ENCODE assay signal across 29 mouse cellular contexts in the genomic region with DNA sequence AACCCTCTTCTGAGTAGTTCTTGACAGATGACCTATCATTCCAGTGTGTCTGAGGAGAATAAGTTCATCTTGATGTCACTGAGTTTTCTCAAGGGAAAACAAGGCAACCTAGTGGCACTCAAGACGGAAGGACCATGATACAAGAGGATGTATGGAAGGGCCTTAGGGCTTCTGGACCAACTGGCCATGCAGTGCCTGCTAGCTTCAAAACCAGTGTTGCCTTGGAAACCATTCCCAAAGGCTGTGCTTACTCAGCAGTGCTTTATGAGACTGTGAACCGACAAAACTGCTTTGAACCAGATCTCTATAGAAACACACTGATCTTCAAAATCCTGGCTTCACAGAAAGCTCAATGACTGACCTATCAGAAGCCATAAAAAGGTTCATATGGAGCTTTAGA. TPM values are rescaled to one million over a fixed set of nuclear protein-coding genes. Genes with fewer than 3 reads are reported as not detected.
DNase-seq lines count a peak whose midpoint lies in the region; ATAC-seq and TF ChIP-seq lines count a peak whose summit lies in the region.
"Had no signal": no experiment of that assay in that cellular context is flagged by ENCODE, and none has a peak within 500 bp of the region (broad histone marks: within the 10 kb centered on the region; RNA-seq: fewer than 3 reads in every experiment).

No protein-coding gene starts in this region.

- TF ChIP-seq CTCF in hindbrain, postnatal 0 days (IDR thresholded peaks at IDR 0.05; ENCODE audit: low read depth): no peak

- H3K4me3 ChIP-seq in forebrain, embryonic 14.5 days (ENCODE audit: low read depth, low read length): no peak overlapping the region
- H3K4me3 ChIP-seq in forebrain, embryonic 11.5 days (ENCODE audit: low read depth, low read length): no peak overlapping the region
- no peak overlapping the region for H3K4me3 ChIP-seq in hindbrain, postnatal 0 days (ENCODE audit: low read length)
- H3K4me3 ChIP-seq in hindbrain, embryonic 12.5 days: no peak overlapping the region
- H3K4me3 ChIP-seq: embryonic facial prominence, embryonic 15.5 days; erythroblast, embryonic 14.5 days; forebrain, embryonic 10.5 days; heart, embryonic 10.5 days; heart, embryonic 15.5 days had no signal

- no peaks in the 10 kb centered on the region for H3K27me3 ChIP-seq in forebrain, embryonic 14.5 days (replicated peaks; ENCODE audit: control insufficient read depth, insufficient read depth, low read length)
- no peaks in the 10 kb centered on the region for H3K27me3 ChIP-seq in forebrain, embryonic 11.5 days (ENCODE audit: control insufficient read depth, insufficient read depth, low read length)
- H3K27me3 ChIP-seq in hindbrain, postnatal 0 days (ENCODE audit: insufficient read depth, low read length): no peaks in the 10 kb centered on the region
- no peaks in the 10 kb centered on the region for H3K27me3 ChIP-seq in hindbrain, embryonic 12.5 days

- H3K9ac ChIP-seq in forebrain, embryonic 14.5 days (ENCODE audit: low read length): no peak overlapping the region
- H3K9ac ChIP-seq in forebrain, embryonic 11.5 days (ENCODE audit: low read length): no peak overlapping the region
- no peak overlapping the region for H3K9ac ChIP-seq in hindbrain, postnatal 0 days (replicated peaks; ENCODE audit: low read length)
- no peak overlapping the region for H3K9ac ChIP-seq in hindbrain, embryonic 12.5 days
- H3K9ac ChIP-seq: embryonic facial prominence, embryonic 15.5 days; heart, embryonic 15.5 days had no signal

- no peaks in the 10 kb centered on the region for H3K9me3 ChIP-seq in forebrain, embryonic 14.5 days (replicated peaks; ENCODE audit: control insufficient read depth, low read length)
- H3K9me3 ChIP-seq in forebrain, embryonic 11.5 days (ENCODE audit: control insufficient read depth, low read length): no peaks in the 10 kb centered on the region
- no peaks in the 10 kb centered on the region for H3K9me3 ChIP-seq in hindbrain, postnatal 0 days (ENCODE audit: low read length)
- no peaks in the 10 kb centered on the region for H3K9me3 ChIP-seq in hindbrain, embryonic 12.5 days (replicated peaks)
- H3K9me3 ChIP-seq: embryonic facial prominence, embryonic 15.5 days; forebrain, embryonic 10.5 days; G1E; heart, embryonic 10.5 days; heart, embryonic 15.5 days had no signal

- DNase-seq in forebrain, embryonic 14.5 days (ENCODE audit: low spot score): peak; percentile 39
- no peak for DNase-seq in forebrain, embryonic 11.5 days (ENCODE audit: low spot score)
- DNase-seq in hindbrain, postnatal 0 days (ENCODE audit: low spot score): peak; percentile 64
- DNase-seq in retina, postnatal 1 day: peak; percentile 44
- no peak for DNase-seq in retina, embryonic 14.5 days (ENCODE audit: low spot score)
- DNase-seq in frontal cortex, postnatal 10 days (ENCODE audit: low spot score in 2 of 2): no peak
- DNase-seq: adrenal gland, postnatal 10 days; B cell, adult 2 months; cerebellum, adult 11 months; cerebellum, adult 8-10 months; cerebellum, postnatal 14 days; embryo, embryonic 11 days; gastrocnemius, postnatal 36 days; heart, adult 18-20 months; heart, postnatal 14 days; kidney, adult 11 months had no signal

- no peaks in the 10 kb centered on the region for H3K4me1 ChIP-seq in forebrain, embryonic 14.5 days (ENCODE audit: control insufficient read depth, insufficient read depth, low read length)
- no peaks in the 10 kb centered on the region for H3K4me1 ChIP-seq in forebrain, embryonic 11.5 days (replicated peaks; ENCODE audit: control insufficient read depth, insufficient read depth, low read length)
- no peaks in the 10 kb centered on the region for H3K4me1 ChIP-seq in hindbrain, postnatal 0 days (ENCODE audit: insufficient read depth, low read length)
- no peaks in the 10 kb centered on the region for H3K4me1 ChIP-seq in hindbrain, embryonic 12.5 days
- H3K4me1 ChIP-seq: embryonic facial prominence, embryonic 15.5 days; forebrain, embryonic 10.5 days; heart, embryonic 10.5 days; heart, embryonic 15.5 days had no signal

- no peak overlapping the region for H3K4me2 ChIP-seq in forebrain, embryonic 14.5 days (ENCODE audit: low read length)
- H3K4me2 ChIP-seq in forebrain, embryonic 11.5 days (ENCODE audit: low read depth, low read length, severe bottlenecking): no peak overlapping the region
- no peak overlapping the region for H3K4me2 ChIP-seq in hindbrain, postnatal 0 days (ENCODE audit: low read depth, low read length)
- no peak overlapping the region for H3K4me2 ChIP-seq in hindbrain, embryonic 12.5 days (replicated peaks)
- H3K4me2 ChIP-seq: embryonic facial prominence, embryonic 15.5 days; heart, embryonic 15.5 days had no signal

- 75% methylated on average over 2 of the region's 2 CpGs for WGBS in forebrain, embryonic 14.5 days
- 71% methylated on average over 2 of the region's 2 CpGs for WGBS in forebrain, embryonic 11.5 days
- WGBS in hindbrain, postnatal 0 days: 44% methylated on average over 2 of the region's 2 CpGs
- WGBS in hindbrain, embryonic 12.5 days: 55% methylated on average over 2 of the region's 2 CpGs

- no peaks in the 10 kb centered on the region for H3K36me3 ChIP-seq in forebrain, embryonic 14.5 days (ENCODE audit: control insufficient read depth, insufficient read depth, low read length)
- no peaks in the 10 kb centered on the region for H3K36me3 ChIP-seq in forebrain, embryonic 11.5 days (ENCODE audit: control insufficient read depth, insufficient read depth, low read length)
- no peaks in the 10 kb centered on the region for H3K36me3 ChIP-seq in hindbrain, postnatal 0 days (ENCODE audit: insufficient read depth, low read length)
- H3K36me3 ChIP-seq in hindbrain, embryonic 12.5 days: no peaks in the 10 kb centered on the region
- H3K36me3 ChIP-seq: embryonic facial prominence, embryonic 15.5 days; forebrain, embryonic 10.5 days; G1E; heart, embryonic 10.5 days; heart, embryonic 15.5 days had no signal

- no peak for ATAC-seq in forebrain, embryonic 14.5 days
- no peak for ATAC-seq in forebrain, embryonic 11.5 days (replicated peaks; ENCODE audit: low FRiP score)
- peak; percentile 79; the same call in 1 of the 2 replicates for ATAC-seq in hindbrain, postnatal 0 days
- no peak for ATAC-seq in hindbrain, embryonic 12.5 days (ENCODE audit: low FRiP score)
- ATAC-seq: CD4-positive, CD25-positive, alpha-beta regulatory T cell, adult 4 months; hindbrain, embryonic 16.5 days had no signal

- no peak overlapping the region for H3K27ac ChIP-seq in forebrain, embryonic 14.5 days (ENCODE audit: low read depth, low read length)
- H3K27ac ChIP-seq in forebrain, embryonic 11.5 days (ENCODE audit: low read depth, low read length): no peak overlapping the region
- H3K27ac ChIP-seq in hindbrain, postnatal 0 days: peak overlapping the region; percentile 22; the same call in 1 of the 2 replicates
- H3K27ac ChIP-seq in hindbrain, embryonic 12.5 days: no peak overlapping the region
- H3K27ac ChIP-seq: embryonic facial prominence, embryonic 15.5 days; forebrain, embryonic 10.5 days; heart, embryonic 10.5 days; heart, embryonic 15.5 days had no signal

RNA-seq across cellular contexts. Expression of a gene that starts 15.9 kb away (rescaled TPM):
- polyA plus RNA-seq in forebrain, embryonic 14.5 days (2014; fragmentation: Nextera tagmentation; extraction: Ambion mirVana): 359 and 455 TPM in 2 replicates
- 259 and 277 TPM in 2 replicates for polyA plus RNA-seq in forebrain, embryonic 11.5 days (2014; fragmentation: Nextera tagmentation; extraction: Ambion mirVana)
- 526 and 577 TPM in 2 replicates for total RNA-seq in hindbrain, postnatal 0 days (2014; rRNA removed)
- 251 and 278 TPM in 2 replicates for polyA plus RNA-seq in hindbrain, postnatal 0 days (2015; fragmentation: Nextera tagmentation; extraction: Ambion mirVana)
- 344 and 354 TPM in 2 replicates for polyA plus RNA-seq in hindbrain, embryonic 12.5 days (2016; fragmentation: Nextera tagmentation; extraction: Ambion mirVana)

RNA-seq across cellular contexts. Expression of a gene that starts 16.6 kb away (rescaled TPM):
- polyA plus RNA-seq in forebrain, embryonic 14.5 days (2014; fragmentation: Nextera tagmentation; extraction: Ambion mirVana): not detected in 2 replicates
- polyA plus RNA-seq in forebrain, embryonic 11.5 days (2014; fragmentation: Nextera tagmentation; extraction: Ambion mirVana): not detected in 2 replicates
- 0.63 and 0.93 TPM in 2 replicates for total RNA-seq in hindbrain, postnatal 0 days (2014; rRNA removed)
- 0.94 and 1.1 TPM in 2 replicates for polyA plus RNA-seq in hindbrain, postnatal 0 days (2015; fragmentation: Nextera tagmentation; extraction: Ambion mirVana)
- polyA plus RNA-seq in hindbrain, embryonic 12.5 days (2016; fragmentation: Nextera tagmentation; extraction: Ambion mirVana): not detected in 2 replicates
- total RNA-seq: common myeloid progenitor, adult 5-6 weeks; hematopoietic stem cell, adult 5-6 weeks had no signal
- polyA plus RNA-seq: CD4-positive, CD25-positive, alpha-beta regulatory T cell, adult 4 months; embryonic facial prominence, embryonic 11.5 days; erythroblast, embryonic 14.5 days; forebrain, embryonic 10.5 days; G1E; heart, embryonic 10.5 days; intestine, embryonic 14.5 days had no signal

Comparison
In these comparisons a context has a peak if more than half of its experiments do, and no peak if none do; other contexts are left out.
1. DNase-seq: peak in forebrain, embryonic 14.5 days (single experiment), hindbrain, postnatal 0 days (single experiment) and retina, postnatal 1 day (single experiment); none in forebrain, embryonic 11.5 days (single experiment), retina, embryonic 14.5 days (single experiment) and frontal cortex, postnatal 10 days (0 of 2).